Mouse (Mus musculus) G1E-ER4 (cell line): Measurements from ENCODE around the gene Hspa1b. TPM values are rescaled to one million over a fixed set of nuclear protein-coding genes. Genes with fewer than 3 reads are reported as not detected.
"Not testable (repeated sequence)": the region's sequence is repeated elsewhere in the genome, so short reads cannot be mapped to it uniquely, and the experiment has no call there.

ENCODE experiments used
- GATA1 ChIP-seq: IDR thresholded peaks from one replicate; pipeline ENCODE4 v1.8.0; 2012; ENCODE audit warnings: low read length, inconsistent platforms
- polyA plus RNA-seq: library from polyadenylated mRNA; stranded (reverse); fragments of >175 nt; gene quantifications from 2 replicates; pipeline ENCODE4 v1.2.3, GENCODE M21; 2012

Hspa1b gene
- polyA plus RNA-seq, 1 experiment: 0.33 TPM

- TF ChIP-seq GATA1: no peak
These were observed 25.2 kb upstream of the Hspa1b start for GRCm38 (mm10) chr17:34984218-34984617.

GRCm38 (mm10) chr17:34982328-34982727 is 23.3 kb upstream of the Hspa1b start:
- no peak for TF ChIP-seq GATA1

- no peak for TF ChIP-seq GATA1
These were observed 22.7 kb upstream of the Hspa1b start, which contains the start of gene Lsm2 for GRCm38 (mm10) chr17:34981690-34982180. Lsm2 (plus strand) TSS chr17:34981862.

DNA sequence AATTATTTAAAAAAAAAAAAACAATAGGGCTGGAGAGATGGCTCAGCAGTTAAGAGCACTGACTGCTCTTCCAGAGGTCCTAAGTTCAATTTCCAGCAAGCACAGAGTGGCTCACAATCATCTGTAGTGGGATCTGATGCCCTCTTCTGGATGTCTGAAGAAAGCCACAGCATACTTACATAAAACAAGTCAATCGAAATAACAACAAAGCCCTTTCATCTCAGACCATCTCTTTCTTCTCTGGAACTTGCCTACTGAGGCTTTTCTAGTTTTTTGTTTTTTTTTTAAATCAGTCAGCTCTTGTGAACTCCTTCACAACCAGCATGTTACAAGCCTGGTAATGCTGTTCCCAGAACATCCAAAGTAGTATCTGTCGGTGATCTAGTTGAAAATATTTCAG is 21.6 kb upstream of the Hspa1b start:
- no peak for TF ChIP-seq GATA1

DNA sequence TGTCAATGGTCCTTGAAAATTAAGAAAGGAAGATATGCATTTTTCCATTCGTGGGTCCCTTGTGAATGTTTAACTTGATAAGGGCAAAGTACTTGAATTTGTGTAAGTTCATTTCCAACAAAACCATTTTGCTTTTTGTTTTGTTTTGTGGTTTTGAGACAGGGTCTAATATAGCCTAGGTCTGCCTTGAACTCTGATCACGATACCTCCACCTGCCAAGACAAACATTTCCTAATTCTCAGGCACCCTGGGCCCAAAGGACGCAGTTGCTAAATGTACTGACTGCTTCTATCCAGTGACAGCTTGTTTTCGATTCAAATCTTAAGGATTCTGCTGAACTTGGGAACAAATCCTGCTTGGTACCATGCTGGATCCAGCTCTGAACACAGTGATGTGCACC is 20.6 kb upstream of the Hspa1b start:
- no peak for TF ChIP-seq GATA1

- no peak for TF ChIP-seq GATA1
These were observed 19.2 kb upstream of the Hspa1b start for GRCm38 (mm10) chr17:34978239-34978638.

DNA sequence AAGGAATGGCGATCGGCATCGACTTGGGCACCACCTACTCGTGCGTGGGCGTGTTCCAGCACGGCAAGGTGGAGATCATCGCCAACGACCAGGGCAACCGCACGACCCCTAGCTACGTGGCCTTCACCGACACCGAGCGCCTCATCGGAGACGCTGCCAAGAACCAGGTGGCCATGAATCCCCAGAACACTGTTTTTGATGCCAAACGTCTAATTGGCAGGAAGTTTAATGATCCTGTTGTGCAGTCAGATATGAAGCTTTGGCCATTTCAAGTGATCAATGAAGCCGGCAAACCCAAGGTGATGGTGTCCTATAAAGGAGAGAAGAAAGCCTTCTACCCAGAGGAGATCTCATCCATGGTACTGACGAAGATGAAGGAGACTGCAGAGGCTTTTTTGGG is 18.0 kb upstream of the Hspa1b start:
- TF ChIP-seq GATA1: no peak

DNA sequence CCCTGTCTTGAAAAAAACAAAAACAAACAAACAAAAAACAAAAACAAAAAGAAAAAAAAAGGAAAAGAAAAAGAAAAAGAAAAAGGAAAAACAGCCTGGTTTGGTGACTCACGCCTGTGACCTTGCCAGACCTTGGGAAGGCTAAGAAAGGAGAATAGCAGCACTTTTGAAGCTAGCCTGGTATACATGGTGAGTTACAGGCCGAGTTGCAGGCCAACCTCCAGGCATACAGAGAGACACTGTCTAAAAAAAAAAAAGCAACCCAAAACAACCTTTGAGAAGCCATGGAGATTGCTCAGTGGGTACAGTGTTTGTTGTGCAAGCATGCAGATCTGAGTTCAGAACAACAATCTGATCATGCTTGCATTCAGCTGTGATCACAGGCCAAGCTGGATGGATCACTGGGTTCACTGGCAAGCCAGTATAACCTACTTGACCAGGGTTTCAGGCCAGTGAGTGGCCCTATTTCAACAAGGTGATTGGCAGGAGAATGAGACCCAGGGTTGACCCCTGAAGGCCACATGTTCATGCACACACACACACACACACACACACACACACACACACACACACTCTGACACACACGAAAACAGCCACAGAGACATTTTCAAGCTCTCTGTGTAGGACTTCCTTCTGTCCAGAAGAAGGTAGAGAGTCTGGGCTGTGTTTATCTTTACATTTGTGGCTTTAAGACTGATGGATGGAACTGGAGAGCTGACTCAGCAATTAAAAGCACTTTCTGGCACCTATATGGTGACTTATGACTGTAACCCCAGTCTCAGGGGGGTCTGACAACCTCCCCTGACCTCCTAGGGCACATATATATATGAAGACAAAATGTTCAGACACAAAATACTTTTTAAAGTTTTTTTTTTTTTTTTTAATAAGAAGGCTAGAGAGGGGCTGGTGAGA is 16.8 kb upstream of the Hspa1b start:
- TF ChIP-seq GATA1: no peak

DNA sequence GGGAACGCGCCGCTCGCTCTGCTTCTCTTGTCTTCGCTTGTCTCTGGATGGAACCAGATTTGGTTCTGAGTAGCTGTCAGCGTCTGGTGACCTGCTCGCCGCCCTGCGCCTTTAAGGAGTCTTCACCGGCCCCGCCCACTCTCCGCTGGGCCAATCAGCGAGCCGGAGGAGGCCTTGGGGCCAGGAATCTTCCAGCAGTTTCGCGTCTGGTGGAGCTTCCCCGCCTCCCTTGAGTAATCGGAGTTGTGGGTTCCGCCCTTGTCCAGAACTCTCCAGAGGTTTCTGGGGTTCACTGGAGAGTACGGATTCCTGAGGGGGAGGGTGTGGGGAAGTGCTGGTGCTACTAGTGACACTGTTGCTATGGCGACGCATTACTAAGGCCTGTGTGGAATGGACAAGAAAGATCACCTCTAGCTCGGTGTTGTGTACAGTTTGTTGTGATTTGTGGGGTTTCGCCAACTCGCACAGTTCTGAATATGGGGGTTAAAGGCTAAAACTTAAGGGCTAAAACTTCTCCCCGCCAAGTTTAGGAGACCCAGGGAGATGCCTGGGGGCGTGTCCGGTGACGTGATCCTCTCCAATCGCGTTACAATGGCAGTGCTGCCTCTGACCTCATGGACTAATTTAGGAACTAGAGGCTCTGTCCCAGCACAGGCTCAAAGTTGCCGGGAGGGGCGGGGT is 13.2 kb upstream of the Hspa1b start, which contains the start of the genes Hspa1a and Hspa1l:
Gene Hspa1a (minus strand): TSS at position 88 of the 681 bp plus-strand sequence.
Gene Hspa1l (plus strand): TSS at position 635 of the 681 bp plus-strand sequence.
- TF ChIP-seq GATA1: not testable (repeated sequence)

DNA sequence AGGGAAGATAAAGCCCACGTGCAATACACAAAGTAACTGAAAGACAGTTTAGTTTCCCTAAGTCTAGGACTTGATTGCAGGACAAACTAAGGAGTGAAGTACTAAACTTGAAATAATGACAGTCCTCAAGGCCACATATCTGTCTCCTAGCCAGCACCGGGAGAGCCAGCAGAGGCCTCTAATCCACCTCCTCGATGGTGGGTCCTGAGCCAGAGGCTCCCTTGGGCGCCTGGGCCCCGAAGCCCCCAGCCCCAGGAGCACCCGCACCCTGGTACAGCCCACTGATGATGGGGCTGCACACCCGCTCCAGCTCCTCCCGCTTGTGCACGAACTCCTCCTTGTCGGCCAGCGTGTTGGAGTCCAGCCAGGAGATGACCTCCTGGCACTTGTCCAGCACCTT is 10.8 kb upstream of the Hspa1b start, which contains the start of gene Gm20481:
Gene Gm20481 (plus strand): TSS at position 91 of the 400 bp plus-strand sequence.
- TF ChIP-seq GATA1: not testable (repeated sequence)

DNA sequence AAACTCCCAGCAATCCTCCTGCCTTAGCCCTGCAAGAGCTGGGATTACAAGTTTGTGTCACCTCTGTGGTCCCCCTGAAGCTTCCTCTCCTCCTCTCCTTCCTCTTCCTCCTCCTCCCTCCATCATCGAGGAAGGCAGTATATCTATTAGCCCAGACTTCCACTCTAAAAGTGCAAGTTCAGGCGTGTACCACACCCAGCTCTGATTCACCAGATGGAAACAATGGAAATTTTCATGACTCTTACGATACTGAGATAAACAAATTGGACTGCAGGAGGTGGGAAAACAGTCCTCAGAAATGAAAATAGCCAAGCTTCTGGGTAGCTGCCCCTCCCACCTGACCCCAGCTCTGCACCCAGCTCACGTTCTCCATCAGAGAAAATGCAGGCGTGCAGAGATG is 6.6 kb upstream of the Hspa1b start:
- TF ChIP-seq GATA1: no peak

DNA sequence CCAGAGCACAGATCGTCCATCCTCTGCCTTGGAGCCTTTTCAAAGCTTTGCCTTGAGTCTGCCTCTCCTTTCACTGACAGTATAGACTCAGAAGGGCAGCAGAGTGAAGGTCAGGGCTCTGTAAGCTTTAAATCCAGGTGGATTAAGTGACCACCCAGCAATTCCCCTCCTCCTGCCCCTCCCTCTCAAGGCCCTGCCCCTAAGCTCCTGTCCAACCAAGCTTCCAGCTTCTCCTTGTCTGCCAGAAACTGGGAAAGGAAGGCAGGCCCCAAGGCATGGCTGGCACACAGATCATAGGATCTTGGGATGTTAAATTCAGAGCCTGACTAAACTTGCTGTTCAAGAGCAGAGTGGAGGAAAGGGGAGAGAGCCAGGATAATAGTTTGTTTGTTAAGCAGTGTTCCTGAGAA is 5.6 kb upstream of the Hspa1b start:
- TF ChIP-seq GATA1: no peak

- TF ChIP-seq GATA1: no peak
These were observed 3.8 kb upstream of the Hspa1b start for GRCm38 (mm10) chr17:34962841-34963240.

DNA sequence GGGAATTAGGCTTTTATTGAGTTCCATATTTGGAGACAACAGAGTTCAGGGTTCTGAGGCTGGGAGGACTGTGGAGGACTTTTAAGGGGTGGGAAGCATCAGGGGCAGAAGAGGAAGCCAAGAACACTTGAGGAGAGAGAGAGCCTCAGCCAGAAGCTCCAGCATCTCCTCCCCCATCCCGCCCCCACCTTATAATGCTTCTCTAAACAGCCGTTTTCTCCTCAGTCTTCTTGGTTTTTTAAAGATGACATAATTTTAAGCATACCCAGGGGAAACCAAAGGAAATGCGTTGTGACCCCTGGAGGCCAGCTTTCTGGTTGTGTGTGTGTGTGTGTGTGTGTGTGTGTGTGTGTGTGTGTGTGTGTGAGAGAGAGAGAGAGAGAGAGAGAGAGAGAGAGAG is 3.1 kb upstream of the Hspa1b start:
- TF ChIP-seq GATA1: no peak

- TF ChIP-seq GATA1: no peak
These were observed 1.9 kb upstream of the Hspa1b start for GRCm38 (mm10) chr17:34960702-34961493.
